Mouse (Mus musculus) CH12.LX (cell line): ENCODE results near the gene Wdr59. TPM values are rescaled to one million over a fixed set of nuclear protein-coding genes. Genes with fewer than 3 reads are reported as not detected.

Source experiments
- DNase-seq: peaks from one replicate; pipeline ENCODE4 v3.0.0-alpha.2; 2013; ENCODE audit errors: extremely low read depth
- H3K27ac ChIP-seq: 2 replicates; pipeline ENCODE4 v1.5.1; 2012; ENCODE audit warnings: low read depth, mild to moderate bottlenecking, control low read depth, moderate library complexity; ENCODE audit not compliant: insufficient read depth
- H3K27me3 ChIP-seq: replicated peaks from 2 replicates; pipeline ENCODE3; 2012; ENCODE audit warnings: inconsistent platforms
- H3K36me3 ChIP-seq, 2 experiments: replicated peaks in 1 of 2; 2 replicates each; pipeline versions ENCODE3 to v1.6.1; 2012; ENCODE audit warnings: inconsistent platforms in 1 of 2, low read length in 1 of 2, mild to moderate bottlenecking in 1 of 2, mixed read lengths in 1 of 2, moderate library complexity in 1 of 2; ENCODE audit not compliant: control insufficient read depth in 1 of 2, insufficient read depth in 1 of 2
- H3K4me1 ChIP-seq, 2 experiments: 2 replicates each; pipeline ENCODE4 v1.6.1; 2012; ENCODE audit warnings: inconsistent platforms in 1 of 2, moderate library complexity in 1 of 2; ENCODE audit not compliant: insufficient read depth in 2 of 2, control insufficient read depth in 1 of 2
- H3K4me2 ChIP-seq: 2 replicates; pipeline ENCODE4 v1.6.1; 2012; ENCODE audit warnings: low read depth, mild to moderate bottlenecking, control low read depth; ENCODE audit not compliant: poor library complexity, insufficient read depth, severe bottlenecking
- H3K4me3 ChIP-seq, 3 experiments: fragments of 150-350 bp in 1 of 3; sonication (generic) in 1 of 3; replicated peaks in 1 of 3; 2 replicates each; pipeline versions ENCODE3 to v1.5.1; 2011 to 2012; ENCODE audit warnings: low read depth in 2 of 3, low read length in 2 of 3, mild to moderate bottlenecking in 2 of 3, moderate library complexity in 2 of 3, control low read depth in 1 of 3, improper control_type of control experiment in 1 of 3, inconsistent platforms in 1 of 3, mixed read lengths in 1 of 3; ENCODE audit not compliant: poor library complexity in 1 of 3
- H3K79me2 ChIP-seq: replicated peaks from 2 replicates; pipeline ENCODE4 v1.6.1; 2012; ENCODE audit warnings: mild to moderate bottlenecking, moderate library complexity; ENCODE audit not compliant: control insufficient read depth, poor library complexity, insufficient read depth, severe bottlenecking; ENCODE audit errors: extremely low read depth
- H3K9ac ChIP-seq: 2 replicates; pipeline ENCODE4 v1.6.1; 2012; ENCODE audit warnings: low read depth, mild to moderate bottlenecking, control low read depth, moderate library complexity; ENCODE audit not compliant: insufficient read depth
- H3K9me3 ChIP-seq: replicated peaks from 2 replicates; pipeline ENCODE3; 2012; ENCODE audit warnings: low read length, inconsistent platforms, mixed read lengths
- ELF1 ChIP-seq: IDR thresholded peaks from 2 replicates; pipeline ENCODE4 v1.6.1; 2014; ENCODE audit warnings: low read depth, mild to moderate bottlenecking, inconsistent platforms, low read length, improper control_type of control experiment
- ETS1 ChIP-seq: conservative IDR thresholded peaks from 2 replicates; pipeline ENCODE4 v1.6.1; 2012; ENCODE audit warnings: low read depth, mild to moderate bottlenecking, inconsistent platforms, low read length, improper control_type of control experiment, moderate library complexity
- HCFC1 ChIP-seq: IDR thresholded peaks from 2 replicates; pipeline ENCODE4 v1.6.1; 2012; ENCODE audit warnings: low read depth, mild to moderate bottlenecking, inconsistent platforms, low read length, improper control_type of control experiment
- JUN ChIP-seq: IDR thresholded peaks from 2 replicates; pipeline ENCODE4 v1.6.1; 2011; ENCODE audit warnings: low read depth, mild to moderate bottlenecking, low read length, improper control_type of control experiment, moderate library complexity; ENCODE audit not compliant: insufficient read depth
- MAFK ChIP-seq: IDR thresholded peaks from 2 replicates; pipeline ENCODE4 v1.6.1; 2011; ENCODE audit warnings: low read length, improper control_type of control experiment; ENCODE audit not compliant: insufficient replicate concordance
- MAX ChIP-seq: IDR thresholded peaks from 2 replicates; pipeline ENCODE4 v1.6.1; 2011; ENCODE audit warnings: low read length, improper control_type of control experiment
- MAZ ChIP-seq: IDR thresholded peaks from 2 replicates; pipeline ENCODE4 v1.6.1; 2012; ENCODE audit warnings: low read depth, mild to moderate bottlenecking, inconsistent platforms, low read length, improper control_type of control experiment, moderate library complexity
- MEF2A ChIP-seq: IDR thresholded peaks from 2 replicates; pipeline ENCODE4 v1.6.1; 2014; ENCODE audit warnings: low read depth, mild to moderate bottlenecking, inconsistent platforms, low read length, improper control_type of control experiment, borderline replicate concordance
- MYC ChIP-seq: IDR thresholded peaks from 2 replicates; pipeline ENCODE4 v1.6.1; 2011; ENCODE audit warnings: low read depth, mild to moderate bottlenecking, improper control_type of control experiment, low read length
- NRF1 ChIP-seq: IDR thresholded peaks from 2 replicates; pipeline ENCODE4 v1.6.1; 2014; ENCODE audit warnings: low read depth, mild to moderate bottlenecking, inconsistent platforms, low read length, improper control_type of control experiment, moderate library complexity
- POLR2A ChIP-seq: IDR thresholded peaks from 2 replicates; pipeline ENCODE4 v1.6.1; 2011; ENCODE audit warnings: low read depth, mild to moderate bottlenecking, improper control_type of control experiment, low read length
- POLR2AphosphoS2 ChIP-seq: IDR thresholded peaks from 2 replicates; pipeline ENCODE4 v1.6.1; 2011; ENCODE audit warnings: low read depth, low read length, improper control_type of control experiment
- USF2 ChIP-seq: conservative IDR thresholded peaks from 2 replicates; pipeline ENCODE4 v1.6.1; 2011; ENCODE audit warnings: low read depth, low read length, improper control_type of control experiment
- ZKSCAN1 ChIP-seq: IDR thresholded peaks from 2 replicates; pipeline ENCODE4 v1.6.1; 2012; ENCODE audit warnings: low read depth, inconsistent platforms, low read length, improper control_type of control experiment, borderline replicate concordance
- dilution Hi-C: fragments of 300-500 bp; cut with MboI; formaldehyde crosslinking; loops from 2 replicates; pipeline ENCODE4 v1.14.3; 2020; ENCODE audit warnings: low sequenced_read_pairs; ENCODE audit not compliant: extremely low pct_unique_long_range_greater_than_20kb, extremely low pct_ligation_motif_present
- in situ Hi-C: fragments of 300-500 bp; cut with MboI; formaldehyde crosslinking; loops from 3 replicates; pipeline ENCODE4 v1.14.3; 2019; ENCODE audit warnings: low sequenced_read_pairs, low pct_ligation_motif_present, low pct_unique_long_range_greater_than_20kb, mixed read lengths
- polyA plus RNA-seq: library from polyadenylated mRNA; unstranded; fragments of >175 nt; gene quantifications from 2 replicates; pipeline ENCODE4 v1.2.1, GENCODE M21; 2012; ENCODE audit warnings: low read depth; ENCODE audit not compliant: insufficient read length
- total RNA-seq, 2 experiments: library from RNA; depleted of rRNA; stranded (reverse); fragments of 300-350 nt in 1 of 2; fragments of >200 nt in 1 of 2; gene quantifications; 2 replicates each; pipeline ENCODE4 v1.2.3; 2012 to 2014

Gene Wdr59
- total and polyA plus RNA-seq, 3 experiments, result 6.2 to 15.6 (median 8.1) TPM

- TF ChIP-seq MEF2A (no peak), NRF1 (no peak), HCFC1 (no peak), USF2 (no peak)
- in situ Hi-C loops, result no loop called here
- Histone ChIP-seq H3K4me3 (no peak overlapping the region), H3K27me3 (no peaks in the 10 kb centered on the region), H3K27ac (no peak overlapping the region), H3K9me3 (no peaks in the 10 kb centered on the region), H3K9ac (no peak overlapping the region), H3K4me1 (no peaks in the 10 kb centered on the region), H3K4me2 (no peak overlapping the region), H3K79me2 (no peaks in the 10 kb centered on the region), H3K36me3 (peaks cover 10 to 48% of the 10 kb centered on the region in 2 experiments)
- dilution Hi-C loops, result no loop called here
- no peak for DNase-seq
Measured at GRCm38 (mm10) chr8:111449671-111450070, 72.2 kb downstream of the Wdr59 start.

GRCm38 (mm10) chr8:111445960-111446660 is 75.8 kb downstream of the Wdr59 start:
- TF ChIP-seq MAZ (no peak), ELF1 (no peak), ETS1 (no peak), MYC (no peak), POLR2AphosphoS2 (no peak), MAX (no peak), MEF2A (no peak), ZKSCAN1 (no peak), JUN (no peak), MAFK (no peak), POLR2A (no peak), NRF1 (no peak)
- TF ChIP-seq, all 38 proteins: peak for 0
- Histone ChIP-seq H3K36me3 (peaks cover 8 to 29% of the 10 kb centered on the region in 2 experiments), H3K4me2 (no peak overlapping the region), H3K9ac (no peak overlapping the region), H3K27ac (no peak overlapping the region), H3K79me2 (no peaks in the 10 kb centered on the region), H3K27me3 (peaks cover 4% of the 10 kb centered on the region), H3K4me3 (no peak overlapping the region), H3K9me3 (no peaks in the 10 kb centered on the region), H3K4me1 (no peaks in the 10 kb centered on the region)
- in situ Hi-C loops (no loop called here), dilution Hi-C loops (no loop called here)
- DNase-seq, result peak; percentile 2
